Mouse (Mus musculus) stomach, embryonic 15.5 days (tissue): ENCODE measurements around the gene Frem1. TPM values are rescaled to one million over a fixed set of nuclear protein-coding genes. Genes with fewer than 3 reads are reported as not detected.

Experiments used
- ATAC-seq: fragments of 200-750 bp; cut with Nextera tagmentation; 2 replicates; pipeline ENCODE4 v1.8.0; 2017; ENCODE audit warnings: low read depth, moderate number of reproducible peaks, moderate TSS enrichment; ENCODE audit not compliant: insufficient read depth, low FRiP score
- H3K27ac ChIP-seq: fragments of 300-500 bp; sonication (generic); 2 replicates; pipeline ENCODE4 v1.5.1; 2015; ENCODE audit warnings: mild to moderate bottlenecking, inconsistent platforms
- H3K27me3 ChIP-seq: fragments of 300-500 bp; sonication (generic); replicated peaks from 2 replicates; pipeline ENCODE4 v1.6.1; 2015; ENCODE audit warnings: inconsistent platforms
- H3K36me3 ChIP-seq: fragments of 300-500 bp; sonication (generic); 2 replicates; pipeline ENCODE4 v1.6.1; 2015; ENCODE audit warnings: inconsistent platforms
- H3K4me1 ChIP-seq: fragments of 300-500 bp; sonication (generic); 2 replicates; pipeline ENCODE4 v1.6.1; 2015; ENCODE audit warnings: inconsistent platforms
- H3K4me2 ChIP-seq: fragments of 300-500 bp; sonication (generic); 2 replicates; pipeline ENCODE4 v1.6.1; 2015; ENCODE audit warnings: mild to moderate bottlenecking, inconsistent platforms
- H3K4me3 ChIP-seq: fragments of 300-500 bp; sonication (generic); replicated peaks from 2 replicates; pipeline ENCODE4 v1.5.1; 2015; ENCODE audit warnings: inconsistent platforms
- H3K9ac ChIP-seq: fragments of 300-500 bp; sonication (generic); 2 replicates; pipeline ENCODE4 v1.6.1; 2015; ENCODE audit warnings: inconsistent platforms
- H3K9me3 ChIP-seq: fragments of 300-500 bp; sonication (generic); 2 replicates; pipeline ENCODE4 v1.6.1; 2016; ENCODE audit warnings: inconsistent platforms
- WGBS: fragments of 180-500 bp; shearing (Covaris S2); methylation state at CpG from one replicate; pipeline ENCODE4 v1.1.7; 2015; 5-methylcytosine and 5-hydroxymethylcytosine counted together
- polyA plus RNA-seq: library from polyadenylated mRNA; unstranded; fragments of >200 nt; fragmentation: Nextera tagmentation; extraction: Ambion mirVana; gene quantifications from 2 replicates; pipeline ENCODE4 v1.2.1, GENCODE M21; 2015

Gene Frem1
- polyA plus RNA-seq, 1 experiment from 2014 or later, result 10.7 TPM

- Histone ChIP-seq H3K36me3 (no peaks in the 10 kb centered on the region), H3K27me3 (no peaks in the 10 kb centered on the region), H3K9me3 (no peaks in the 10 kb centered on the region), H3K4me2 (no peak overlapping the region), H3K9ac (no peak overlapping the region), H3K27ac (no peak overlapping the region; the same call in 1 of the 2 replicates), H3K4me3 (no peak overlapping the region), H3K4me1 (0 out of 2 replicates have a peak, but pooled peaks cover 8% of the 10 kb centered on the region)
- no peak for ATAC-seq
- WGBS, result 35% methylated on average over 15 of the region's 15 CpGs
Measured at GRCm38 (mm10) chr4:83020759-83021555, 31.2 kb downstream of the Frem1 start.

GRCm38 (mm10) chr4:83018111-83019105, 33.7 kb downstream of the Frem1 start:
- H3K4me1 ChIP-seq, result 0 out of 2 replicates have a peak, but pooled peaks cover 8% of the 10 kb centered on the region
- no peaks in the 10 kb centered on the region for H3K9me3 ChIP-seq
- no peaks in the 10 kb centered on the region for H3K27me3 ChIP-seq
- H3K4me2 ChIP-seq, result no peak overlapping the region
- ATAC-seq, result no peak
- no peak overlapping the region for H3K9ac ChIP-seq
- H3K27ac ChIP-seq, result no peak overlapping the region
- no peak overlapping the region for H3K4me3 ChIP-seq
- 59% methylated on average over 8 of the region's 8 CpGs for WGBS
- no peaks in the 10 kb centered on the region for H3K36me3 ChIP-seq

- 67% methylated on average over 2 of the region's 2 CpGs for WGBS
- no peaks in the 10 kb centered on the region for H3K36me3 ChIP-seq
- no peak overlapping the region for H3K27ac ChIP-seq
- no peaks in the 10 kb centered on the region for H3K4me1 ChIP-seq
- no peaks in the 10 kb centered on the region for H3K9me3 ChIP-seq
- H3K4me2 ChIP-seq, result no peak overlapping the region
- H3K27me3 ChIP-seq, result no peaks in the 10 kb centered on the region
- H3K4me3 ChIP-seq, result no peak overlapping the region
- H3K9ac ChIP-seq, result no peak overlapping the region
- no peak for ATAC-seq
Measured at GRCm38 (mm10) chr4:83014538-83014937, 37.6 kb downstream of the Frem1 start.

GRCm38 (mm10) chr4:83004086-83004485, 48.1 kb downstream of the Frem1 start:
- Histone ChIP-seq H3K9ac (no peak overlapping the region), H3K27ac (no peak overlapping the region), H3K9me3 (no peaks in the 10 kb centered on the region), H3K36me3 (0 out of 2 replicates have a peak, but pooled peaks cover 5% of the 10 kb centered on the region), H3K27me3 (no peaks in the 10 kb centered on the region), H3K4me1 (no peaks in the 10 kb centered on the region), H3K4me3 (no peak overlapping the region), H3K4me2 (no peak overlapping the region)
- 84% methylated on average over 5 of the region's 5 CpGs for WGBS
- ATAC-seq, result no peak

GRCm38 (mm10) chr4:82992042-82992441, 60.1 kb downstream of the Frem1 start:
- Histone ChIP-seq H3K27ac (no peak overlapping the region), H3K9ac (no peak overlapping the region), H3K4me2 (no peak overlapping the region), H3K9me3 (no peaks in the 10 kb centered on the region), H3K4me1 (no peaks in the 10 kb centered on the region), H3K27me3 (no peaks in the 10 kb centered on the region), H3K4me3 (no peak overlapping the region), H3K36me3 (no peaks in the 10 kb centered on the region)
- no peak for ATAC-seq
- WGBS, result 97% methylated on average over 3 of the region's 3 CpGs

- Histone ChIP-seq H3K36me3 (no peaks in the 10 kb centered on the region), H3K27ac (no peak overlapping the region), H3K4me2 (no peak overlapping the region), H3K4me3 (no peak overlapping the region), H3K9ac (no peak overlapping the region), H3K9me3 (no peaks in the 10 kb centered on the region), H3K27me3 (no peaks in the 10 kb centered on the region), H3K4me1 (no peaks in the 10 kb centered on the region)
- 64% methylated on average over 7 of the region's 7 CpGs for WGBS
- no peak for ATAC-seq
Measured at GRCm38 (mm10) chr4:82990973-82991695, 61.0 kb downstream of the Frem1 start.

GRCm38 (mm10) chr4:82972381-82972780, 79.8 kb downstream of the Frem1 start:
- H3K4me2 ChIP-seq, result no peak overlapping the region
- ATAC-seq, result no peak
- no peaks in the 10 kb centered on the region for H3K4me1 ChIP-seq

GRCm38 (mm10) chr4:82970901-82971648, 81.1 kb downstream of the Frem1 start:
- WGBS, result 86% methylated on average over 12 of the region's 12 CpGs
- Histone ChIP-seq H3K4me1 (no peaks in the 10 kb centered on the region), H3K9me3 (no peaks in the 10 kb centered on the region), H3K4me2 (no peak overlapping the region), H3K4me3 (no peak overlapping the region), H3K27me3 (no peaks in the 10 kb centered on the region), H3K36me3 (0 out of 2 replicates have a peak, but pooled peaks cover 3% of the 10 kb centered on the region), H3K9ac (no peak overlapping the region), H3K27ac (no peak overlapping the region)
- no peak for ATAC-seq

More at GRCm38 (mm10) chr4:82972381-82972780, 79.8 kb downstream of the Frem1 start:
- H3K9me3 ChIP-seq, result no peaks in the 10 kb centered on the region
- 0 out of 2 replicates have a peak, but pooled peaks cover 3% of the 10 kb centered on the region for H3K36me3 ChIP-seq
- no peak overlapping the region for H3K27ac ChIP-seq
- H3K9ac ChIP-seq, result no peak overlapping the region
- no peak overlapping the region for H3K4me3 ChIP-seq
- WGBS, result 76% methylated on average over 4 of the region's 4 CpGs
- no peaks in the 10 kb centered on the region for H3K27me3 ChIP-seq

GRCm38 (mm10) chr4:82961024-82961423, 91.1 kb downstream of the Frem1 start:
- ATAC-seq, result no peak
- WGBS, result 90% methylated on average over 1 of the region's 1 CpGs

GRCm38 (mm10) chr4:82957827-82958538, 94.2 kb downstream of the Frem1 start:
- H3K9me3 ChIP-seq, result no peaks in the 10 kb centered on the region
- H3K27ac ChIP-seq, result no peak overlapping the region
- H3K9ac ChIP-seq, result no peak overlapping the region
- H3K27me3 ChIP-seq, result no peaks in the 10 kb centered on the region
- H3K36me3 ChIP-seq, result no peaks in the 10 kb centered on the region
- WGBS, result 79% methylated on average over 14 of the region's 14 CpGs
- H3K4me1 ChIP-seq, result no peaks in the 10 kb centered on the region
- no peak overlapping the region for H3K4me3 ChIP-seq
- no peak for ATAC-seq
- no peak overlapping the region for H3K4me2 ChIP-seq

More at GRCm38 (mm10) chr4:82961024-82961423, 91.1 kb downstream of the Frem1 start:
- Histone ChIP-seq H3K9me3 (no peaks in the 10 kb centered on the region), H3K9ac (no peak overlapping the region), H3K4me3 (no peak overlapping the region), H3K27ac (no peak overlapping the region), H3K4me2 (no peak overlapping the region), H3K36me3 (no peaks in the 10 kb centered on the region), H3K27me3 (no peaks in the 10 kb centered on the region), H3K4me1 (no peaks in the 10 kb centered on the region)
